Mouse (Mus musculus) ES-Bruce4 (cell line): ENCODE measurements around the gene Luc7l.
A peak's percentile ranks its signal among the peaks of the same experiment; 100 is the strongest.

Experiments used
- CTCF ChIP-seq: IDR thresholded peaks from one replicate; pipeline ENCODE4 v1.8.1; 2011; ENCODE audit warnings: low read depth, low read length
- EP300 ChIP-seq: IDR thresholded peaks from 2 replicates; pipeline ENCODE4 v1.6.1; 2011; ENCODE audit warnings: low read depth, low read length; ENCODE audit not compliant: insufficient read depth

DNA sequence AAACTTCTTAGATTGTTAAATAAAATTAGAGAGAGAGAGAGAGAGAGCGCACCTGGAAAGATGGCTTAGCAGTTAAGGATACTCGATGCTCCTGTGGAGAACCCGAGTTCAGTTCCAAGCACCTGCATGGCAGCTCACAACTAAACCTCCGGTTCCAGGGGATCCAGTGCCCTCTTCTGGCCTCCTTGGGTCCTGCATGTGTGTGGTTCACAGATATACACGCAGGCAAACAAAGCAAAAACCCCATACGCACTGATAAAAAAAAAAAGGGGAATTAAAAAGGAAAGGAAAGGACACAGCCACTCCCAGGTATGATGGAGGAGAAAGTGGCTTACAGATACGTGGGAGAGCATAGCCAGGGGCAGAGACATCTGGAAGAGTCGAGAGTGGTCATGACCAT lies 19.8 kb upstream of the Luc7l start:
- TF ChIP-seq CTCF (peak; percentile 83), EP300 (no peak)
